Mouse (Mus musculus): Measurements from ENCODE around the gene Acy3. TPM values are rescaled to one million over a fixed set of nuclear protein-coding genes. Genes with fewer than 3 reads are reported as not detected.

Acy3 gene
- polyA plus RNA-seq (2012; rRNA removed): 4.1 and 4.6 TPM in 2 replicates

GRCm38 (mm10) chr19:3986334-3986733 is at the start of gene Acy3:
Acy3 (plus strand) TSS chr19:3986570.
- Histone ChIP-seq H3K4me3 (ENCODE audit: insufficient read depth, low read length) (no peak within 1 kb of the TSS), H3K27ac (ENCODE audit: insufficient read depth, low read length) (no peak within 1 kb of the TSS), H3K4me1 (ENCODE audit: control insufficient read depth, insufficient read depth, low read length) (peaks cover 6% of the 10 kb centered on the region)
- no peak for TF ChIP-seq CTCF (IDR thresholded peaks at IDR 0.05; ENCODE audit: extremely low read depth, insufficient read depth, low read length)
- 0 out of 2 replicates have a peak, but pooled peaks have one; percentile 35 for TF ChIP-seq POLR2A (IDR thresholded peaks at IDR 0.05; ENCODE audit: extremely low read depth, insufficient read depth, low read length)

- Histone ChIP-seq H3K4me1 (ENCODE audit: control insufficient read depth, insufficient read depth, low read length) (no peaks in the 10 kb centered on the region), H3K4me3 (ENCODE audit: insufficient read depth, low read length) (no peak overlapping the region), H3K27ac (ENCODE audit: insufficient read depth, low read length) (no peak overlapping the region)
- TF ChIP-seq POLR2A (IDR thresholded peaks at IDR 0.05; ENCODE audit: extremely low read depth, insufficient read depth, low read length) (no peak), CTCF (IDR thresholded peaks at IDR 0.05; ENCODE audit: extremely low read depth, insufficient read depth, low read length) (no peak)
Observed at GRCm38 (mm10) chr19:3942315-3942714, 44.1 kb upstream of the Acy3 start.

- TF ChIP-seq POLR2A (IDR thresholded peaks at IDR 0.05; ENCODE audit: extremely low read depth, insufficient read depth, low read length) (no peak), CTCF (IDR thresholded peaks at IDR 0.05; ENCODE audit: extremely low read depth, insufficient read depth, low read length) (no peak)
- Histone ChIP-seq H3K4me1 (ENCODE audit: control insufficient read depth, insufficient read depth, low read length) (no peaks in the 10 kb centered on the region), H3K4me3 (ENCODE audit: insufficient read depth, low read length) (no peak overlapping the region), H3K27ac (ENCODE audit: insufficient read depth, low read length) (no peak overlapping the region)
Observed at GRCm38 (mm10) chr19:3942986-3943735, 43.2 kb upstream of the Acy3 start.

GRCm38 (mm10) chr19:3945872-3946564 is 40.4 kb upstream of the Acy3 start:
- Histone ChIP-seq H3K27ac (ENCODE audit: insufficient read depth, low read length) (no peak overlapping the region), H3K4me3 (ENCODE audit: insufficient read depth, low read length) (no peak overlapping the region), H3K4me1 (ENCODE audit: control insufficient read depth, insufficient read depth, low read length) (no peaks in the 10 kb centered on the region)
- no peak for TF ChIP-seq POLR2A (IDR thresholded peaks at IDR 0.05; ENCODE audit: extremely low read depth, insufficient read depth, low read length)
- TF ChIP-seq CTCF (IDR thresholded peaks at IDR 0.05; ENCODE audit: extremely low read depth, insufficient read depth, low read length): no peak

- TF ChIP-seq POLR2A (IDR thresholded peaks at IDR 0.05; ENCODE audit: extremely low read depth, insufficient read depth, low read length) (no peak), CTCF (IDR thresholded peaks at IDR 0.05; ENCODE audit: extremely low read depth, insufficient read depth, low read length) (peak; percentile 96)
- Histone ChIP-seq H3K27ac (ENCODE audit: insufficient read depth, low read length) (no peak overlapping the region), H3K4me3 (ENCODE audit: insufficient read depth, low read length) (no peak overlapping the region), H3K4me1 (ENCODE audit: control insufficient read depth, insufficient read depth, low read length) (no peaks in the 10 kb centered on the region)
Observed at GRCm38 (mm10) chr19:3946715-3947114, 39.7 kb upstream of the Acy3 start.

GRCm38 (mm10) chr19:3947813-3948212 is 38.6 kb upstream of the Acy3 start:
- no peak for TF ChIP-seq CTCF (IDR thresholded peaks at IDR 0.05; ENCODE audit: extremely low read depth, insufficient read depth, low read length)
- no peak for TF ChIP-seq POLR2A (IDR thresholded peaks at IDR 0.05; ENCODE audit: extremely low read depth, insufficient read depth, low read length)
- no peak overlapping the region for H3K4me3 ChIP-seq (ENCODE audit: insufficient read depth, low read length)
- no peaks in the 10 kb centered on the region for H3K4me1 ChIP-seq (ENCODE audit: control insufficient read depth, insufficient read depth, low read length)
- H3K27ac ChIP-seq (ENCODE audit: insufficient read depth, low read length): no peak overlapping the region

GRCm38 (mm10) chr19:3948546-3948945 is 37.8 kb upstream of the Acy3 start:
- TF ChIP-seq POLR2A (IDR thresholded peaks at IDR 0.05; ENCODE audit: extremely low read depth, insufficient read depth, low read length) (no peak), CTCF (IDR thresholded peaks at IDR 0.05; ENCODE audit: extremely low read depth, insufficient read depth, low read length) (no peak)
- Histone ChIP-seq H3K4me3 (ENCODE audit: insufficient read depth, low read length) (no peak overlapping the region), H3K27ac (ENCODE audit: insufficient read depth, low read length) (no peak overlapping the region), H3K4me1 (ENCODE audit: control insufficient read depth, insufficient read depth, low read length) (no peaks in the 10 kb centered on the region)

GRCm38 (mm10) chr19:3950331-3950730 is 36.0 kb upstream of the Acy3 start:
- H3K27ac ChIP-seq (ENCODE audit: insufficient read depth, low read length): no peak overlapping the region
- H3K4me1 ChIP-seq (ENCODE audit: control insufficient read depth, insufficient read depth, low read length): no peaks in the 10 kb centered on the region
- TF ChIP-seq CTCF (IDR thresholded peaks at IDR 0.05; ENCODE audit: extremely low read depth, insufficient read depth, low read length): no peak
- no peak for TF ChIP-seq POLR2A (IDR thresholded peaks at IDR 0.05; ENCODE audit: extremely low read depth, insufficient read depth, low read length)
- no peak overlapping the region for H3K4me3 ChIP-seq (ENCODE audit: insufficient read depth, low read length)

GRCm38 (mm10) chr19:3951461-3951860 is 34.9 kb upstream of the Acy3 start:
- TF ChIP-seq CTCF (IDR thresholded peaks at IDR 0.05; ENCODE audit: extremely low read depth, insufficient read depth, low read length) (no peak), POLR2A (IDR thresholded peaks at IDR 0.05; ENCODE audit: extremely low read depth, insufficient read depth, low read length) (no peak)
- no peak overlapping the region for H3K4me3 ChIP-seq (ENCODE audit: insufficient read depth, low read length)
- H3K27ac ChIP-seq (ENCODE audit: insufficient read depth, low read length): no peak overlapping the region
- no peaks in the 10 kb centered on the region for H3K4me1 ChIP-seq (ENCODE audit: control insufficient read depth, insufficient read depth, low read length)

GRCm38 (mm10) chr19:3952099-3952498 is 34.3 kb upstream of the Acy3 start:
- no peak for TF ChIP-seq CTCF (IDR thresholded peaks at IDR 0.05; ENCODE audit: extremely low read depth, insufficient read depth, low read length)
- TF ChIP-seq POLR2A (IDR thresholded peaks at IDR 0.05; ENCODE audit: extremely low read depth, insufficient read depth, low read length): no peak
- Histone ChIP-seq H3K27ac (ENCODE audit: insufficient read depth, low read length) (no peak overlapping the region), H3K4me3 (ENCODE audit: insufficient read depth, low read length) (no peak overlapping the region), H3K4me1 (ENCODE audit: control insufficient read depth, insufficient read depth, low read length) (no peaks in the 10 kb centered on the region)
